Mouse (Mus musculus) liver, adult 2 months (tissue): ENCODE measurements at regions not wholly inside any gene's neighbourhood (a gene's known extent, or its start where the extent isn't known, plus 50 kb on each side); places are given as distances from the start of the nearest gene placed in this dataset.

Experiments used
- DNase-seq: peaks from one replicate; pipeline ENCODE4 v3.0.0-alpha.2; 2011; ENCODE audit warnings: low read depth, low spot score; ENCODE audit errors: extremely low read depth
- H3K27ac ChIP-seq: fragments of 200-500 bp; replicated peaks from 2 replicates; pipeline ENCODE4 v1.5.1; 2012; ENCODE audit warnings: low read depth, mild to moderate bottlenecking, control low read depth, inconsistent platforms, low read length; ENCODE audit not compliant: insufficient read depth
- H3K27me3 ChIP-seq: fragments of 200-500 bp; 2 replicates; pipeline ENCODE4 v1.6.1; 2012; ENCODE audit warnings: mild to moderate bottlenecking, moderate library complexity, low read length, inconsistent platforms; ENCODE audit not compliant: control insufficient read depth, insufficient read depth
- H3K36me3 ChIP-seq: fragments of 200-500 bp; 2 replicates; pipeline ENCODE4 v1.6.1; 2012; ENCODE audit warnings: low read length, inconsistent platforms; ENCODE audit not compliant: control insufficient read depth, insufficient read depth
- H3K4me1 ChIP-seq: fragments of 200-500 bp; 2 replicates; pipeline ENCODE4 v1.6.1; 2011; ENCODE audit warnings: low read length; ENCODE audit not compliant: control insufficient read depth, insufficient read depth
- H3K4me3 ChIP-seq: fragments of 200-500 bp; 2 replicates; pipeline ENCODE4 v1.5.1; 2011; ENCODE audit warnings: low read depth, mild to moderate bottlenecking, control low read depth, low read length, moderate library complexity; ENCODE audit not compliant: insufficient read depth
- H3K79me2 ChIP-seq: fragments of 200-500 bp; 2 replicates; pipeline ENCODE4 v1.6.1; 2012; ENCODE audit warnings: inconsistent platforms, mild to moderate bottlenecking, low read length, moderate library complexity; ENCODE audit not compliant: control insufficient read depth, insufficient read depth
- H3K9ac ChIP-seq: fragments of 200-500 bp; 2 replicates; pipeline ENCODE4 v1.6.1; 2012; ENCODE audit warnings: low read depth, mild to moderate bottlenecking, control low read depth, inconsistent platforms, low read length
- CTCF ChIP-seq: fragments of 200-500 bp; IDR thresholded peaks from 2 replicates; pipeline ENCODE4 v1.5.1; 2011; ENCODE audit warnings: low read depth, low read length, control low read depth
- POLR2A ChIP-seq: fragments of 200-500 bp; IDR thresholded peaks from 2 replicates; pipeline ENCODE4 v1.6.1; 2011; ENCODE audit warnings: low read length, control low read depth; ENCODE audit not compliant: insufficient read depth; ENCODE audit errors: extremely low read depth
- WGBS: fragments of 180-500 bp; shearing (Covaris S2); methylation state at CpG from one replicate; pipeline ENCODE4 v1.1.7; 2018; 5-methylcytosine and 5-hydroxymethylcytosine counted together

GRCm38 (mm10) chr14:79873062-79873461 lies 102.0 kb upstream of the Pcdh8 start:
- 68% methylated on average over 13 of the region's 13 CpGs for WGBS
- Histone ChIP-seq H3K36me3 (no peaks in the 10 kb centered on the region), H3K79me2 (no peaks in the 10 kb centered on the region), H3K27ac (no peak overlapping the region), H3K4me1 (no peaks in the 10 kb centered on the region), H3K4me3 (no peak overlapping the region), H3K27me3 (no peaks in the 10 kb centered on the region), H3K9ac (no peak overlapping the region)
- DNase-seq, result no peak
- TF ChIP-seq POLR2A (no peak), CTCF (no peak)

DNA sequence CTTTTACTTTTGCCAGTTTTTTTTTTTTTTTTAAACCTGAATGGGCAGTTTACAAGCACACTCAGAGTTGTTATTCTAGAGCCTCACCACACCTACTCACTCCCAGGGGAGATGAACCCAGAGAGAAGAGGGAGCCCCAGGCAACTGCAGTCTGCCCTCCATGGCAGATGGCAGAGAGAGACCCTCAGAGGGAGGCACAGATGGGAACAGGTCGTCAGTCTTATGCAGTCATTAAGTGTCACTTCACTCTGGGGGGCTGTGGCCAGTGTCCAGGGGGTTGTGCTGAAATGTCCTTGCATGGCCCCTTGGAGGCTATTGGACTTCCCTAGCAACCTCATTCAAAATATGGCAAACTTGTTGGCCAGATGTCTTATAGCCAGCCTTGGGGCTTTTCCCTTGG lies 101.3 kb upstream of the Pcdh8 start:
- DNase-seq, result no peak
- Histone ChIP-seq H3K79me2 (no peaks in the 10 kb centered on the region), H3K27ac (no peak overlapping the region), H3K4me3 (no peak overlapping the region), H3K4me1 (no peaks in the 10 kb centered on the region), H3K9ac (no peak overlapping the region), H3K36me3 (no peaks in the 10 kb centered on the region), H3K27me3 (no peaks in the 10 kb centered on the region)
- WGBS, result 41% methylated on average over 1 of the region's 1 CpGs
- TF ChIP-seq POLR2A, result no peak

DNA sequence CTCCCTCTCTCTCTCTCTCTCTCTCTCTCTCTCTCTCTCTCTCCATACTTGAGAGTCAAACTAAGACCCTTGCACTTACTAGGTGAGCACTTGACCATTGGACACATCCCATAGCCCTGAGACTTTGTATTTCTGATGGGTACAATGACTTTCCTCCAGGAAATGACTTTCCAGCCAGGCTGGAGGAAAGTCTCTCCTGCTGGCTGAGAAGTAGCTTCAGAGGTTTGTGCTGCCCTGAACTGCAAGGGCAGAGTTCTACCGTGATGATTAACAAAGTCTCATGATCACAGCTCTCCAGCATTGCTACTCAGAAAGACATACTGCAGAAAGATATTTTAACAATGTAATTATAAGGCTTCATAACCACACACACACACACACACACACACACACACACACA lies 98.2 kb upstream of the Pcdh8 start:
- Histone ChIP-seq H3K4me3 (no peak overlapping the region), H3K9ac (no peak overlapping the region), H3K27me3 (no peaks in the 10 kb centered on the region), H3K36me3 (no peaks in the 10 kb centered on the region), H3K79me2 (no peaks in the 10 kb centered on the region), H3K27ac (no peak overlapping the region), H3K4me1 (no peaks in the 10 kb centered on the region)
- 60% methylated on average over 1 of the region's 1 CpGs for WGBS
- TF ChIP-seq POLR2A (no peak), CTCF (no peak)
- no peak for DNase-seq

DNA sequence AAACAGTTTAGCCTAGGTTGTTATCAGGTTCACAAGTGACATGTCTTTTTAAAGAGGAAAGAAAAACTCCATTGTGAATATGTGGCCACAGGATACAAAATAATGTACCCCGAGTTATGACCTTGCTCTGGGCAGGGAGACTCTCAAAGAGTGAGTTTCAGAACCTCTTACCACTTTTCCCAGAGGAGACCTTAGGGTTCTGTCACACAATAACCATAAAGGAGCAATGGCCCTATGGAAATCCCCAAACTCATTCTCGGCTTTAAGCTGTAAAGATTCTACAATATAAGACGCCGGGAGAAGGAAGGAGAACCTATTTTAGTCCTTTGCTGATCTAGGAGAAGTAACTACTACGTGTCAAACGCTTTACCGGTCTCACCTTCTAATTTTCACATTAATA lies 85.1 kb upstream of the Pcdh8 start:
- Histone ChIP-seq H3K79me2 (no peaks in the 10 kb centered on the region), H3K27ac (no peak overlapping the region), H3K4me1 (no peaks in the 10 kb centered on the region), H3K9ac (no peak overlapping the region), H3K4me3 (no peak overlapping the region), H3K27me3 (no peaks in the 10 kb centered on the region), H3K36me3 (no peaks in the 10 kb centered on the region)
- DNase-seq, result no peak
- TF ChIP-seq POLR2A, result no peak
- TF ChIP-seq CTCF, result no peak
- WGBS, result 83% methylated on average over 7 of the region's 7 CpGs

DNA sequence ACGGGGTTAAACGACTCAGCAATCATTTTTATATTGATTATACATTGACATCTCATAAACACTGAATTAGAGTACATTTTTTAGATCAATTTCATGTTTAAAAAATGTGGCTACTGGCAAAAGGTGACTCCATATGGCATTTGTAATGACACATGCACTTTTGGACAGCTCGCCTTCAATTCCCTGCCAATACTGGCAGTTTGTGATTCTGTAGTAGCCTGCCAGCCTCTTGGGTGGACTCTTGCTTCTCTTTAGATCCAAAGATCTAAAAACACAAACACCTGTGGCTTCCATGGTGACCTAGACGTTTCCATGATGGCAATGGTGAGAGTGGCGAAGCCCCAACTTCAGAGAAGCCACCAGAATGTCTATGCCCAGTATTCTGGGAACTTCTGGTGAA lies 83.1 kb upstream of the Pcdh8 start:
- H3K27ac ChIP-seq, result no peak overlapping the region
- no peak for DNase-seq
- WGBS, result 76% methylated on average over 5 of the region's 5 CpGs
- H3K4me3 ChIP-seq, result no peak overlapping the region
- no peaks in the 10 kb centered on the region for H3K4me1 ChIP-seq
- TF ChIP-seq CTCF (no peak), POLR2A (no peak)
- H3K9ac ChIP-seq, result no peak overlapping the region
- H3K36me3 ChIP-seq, result no peaks in the 10 kb centered on the region
- H3K79me2 ChIP-seq, result no peaks in the 10 kb centered on the region
- H3K27me3 ChIP-seq, result no peaks in the 10 kb centered on the region

DNA sequence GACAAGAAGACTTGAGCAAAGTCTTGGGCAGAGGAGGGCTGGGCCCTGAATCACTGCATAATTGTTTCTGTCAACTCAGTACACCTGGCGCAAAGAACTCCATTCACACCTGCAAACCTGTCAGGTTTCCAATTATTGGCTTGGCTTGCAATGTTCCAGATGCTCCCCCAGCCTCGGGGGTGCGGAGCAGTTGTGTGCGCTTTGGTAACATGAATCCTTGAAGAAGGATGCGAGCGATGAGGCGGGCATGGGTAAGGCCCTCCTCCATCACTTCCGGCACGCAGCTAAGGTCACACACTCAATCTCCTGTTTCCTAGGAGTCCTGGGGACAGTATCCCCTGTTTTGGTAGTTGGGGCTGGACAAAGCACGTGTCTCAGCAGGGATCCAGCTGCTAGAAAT lies 81.6 kb upstream of the Pcdh8 start:
- Histone ChIP-seq H3K79me2 (no peaks in the 10 kb centered on the region), H3K27me3 (no peaks in the 10 kb centered on the region), H3K27ac (no peak overlapping the region), H3K36me3 (no peaks in the 10 kb centered on the region), H3K4me1 (no peaks in the 10 kb centered on the region), H3K4me3 (no peak overlapping the region), H3K9ac (no peak overlapping the region)
- WGBS, result 76% methylated on average over 10 of the region's 10 CpGs
- TF ChIP-seq POLR2A (no peak), CTCF (no peak)
- DNase-seq, result no peak
